Mouse (Mus musculus) heart, postnatal 14 days (tissue): ENCODE data around the gene Vwa5b2. TPM values are rescaled to one million over a fixed set of nuclear protein-coding genes. Genes with fewer than 3 reads are reported as not detected.

Source experiments
- DNase-seq, 2 experiments: peaks; one replicate each; pipeline ENCODE4 v3.0.0; 2021 to 2022
- intact Hi-C: fragments of 180-260 bp; cut with DNase I; formaldehyde crosslinking; loops from one replicate; pipeline ENCODE4 v1.15.1; 2025
- microRNA-seq, 2 experiments: library from miRNA; unstranded; fragments of <30 nt; microRNA quantifications; one replicate each; pipeline ENCODE4 v1.2.0; 2021 to 2022
- total RNA-seq, 2 experiments: library from RNA; stranded (reverse); gene quantifications; 2 replicates each; pipeline ENCODE4 v1.2.3; 2021

The Vwa5b2 gene
- total RNA-seq, 2 experiments from 2014 or later: not detected

GRCm38 (mm10) chr16:20651076-20651946 lies 62.0 kb downstream of the Vwa5b2 start, which contains the start of gene Psmd2:
Gene Psmd2, plus strand, starts transcription at chr16:20651652.
- intact Hi-C loops: loop anchor here (2.0 kb wide), 1 partner anchor 41 kb away; the partner anchor contains the start of genes Alg3, Eef1akmt4 and Gm49333

GRCm38 (mm10) chr16:20651947-20652310 lies 62.7 kb downstream of the Vwa5b2 start:
- no peak for DNase-seq
- intact Hi-C loops: loop anchor here (2.0 kb wide), 1 partner anchor 41 kb away; the partner anchor contains the start of genes Alg3, Eef1akmt4 and Gm49333

More at GRCm38 (mm10) chr16:20651076-20651946, 62.0 kb downstream of the Vwa5b2 start, which contains the start of gene Psmd2:
- peak; percentile 97 to 99 for DNase-seq

- intact Hi-C loops: no loop called here
- DNase-seq: no peak
Measured at GRCm38 (mm10) chr16:20653315-20653714, 64.0 kb downstream of the Vwa5b2 start.

Small RNA genes lying within 50 kb of the gene (microRNA-seq; reads per million reads assigned to microRNA genes)
- 3.2 to 279 reads per million in 2 experiments for gene Mir1224

Other genes starting within 250 kb of the Vwa5b2 start
- 10 to 100 TPM; 42.0 to 43.3 TPM for gene Abcc5, start 163.1 kb upstream of the Vwa5b2 start, total RNA-seq
- 10 to 100 TPM; 49.7 to 50.4 TPM for gene Eif2b5, start 90.7 kb upstream of the Vwa5b2 start, total RNA-seq
- gene Dvl3, start 72.5 kb upstream of the Vwa5b2 start, total RNA-seq: 10 to 100 TPM; 51.1 to 51.7 TPM
- 100 to 1,000 TPM; 218 to 220 TPM for gene Ap2m1, start 54.0 kb upstream of the Vwa5b2 start, total RNA-seq
- 10 to 100 TPM; 69.1 to 72.7 TPM for gene Abcf3, start 40.9 kb upstream of the Vwa5b2 start, total RNA-seq
- 1 to 10 TPM; 4.9 to 5.6 TPM for gene Eef1akmt4, start 22.1 kb downstream of the Vwa5b2 start, total RNA-seq
- gene Gm49333, start 22.1 kb downstream of the Vwa5b2 start, total RNA-seq: under 1 TPM in 1 of 2 experiments, not detected in 1; 0.29 TPM
- 10 to 100 TPM; 10.4 to 10.5 TPM for gene Alg3, start 22.3 kb downstream of the Vwa5b2 start, total RNA-seq
- gene Camk2n2, start 31.8 kb downstream of the Vwa5b2 start, total RNA-seq: under 1 TPM; 0.73 to 0.79 TPM
- gene Ece2, start 40.4 kb downstream of the Vwa5b2 start, total RNA-seq: under 1 TPM; 0.34 to 0.86 TPM
- 100 to 1,000 TPM; 191 to 193 TPM for gene Psmd2, start 62.2 kb downstream of the Vwa5b2 start, total RNA-seq
- 100 to 1,000 TPM; 329 to 343 TPM for gene Eif4g1, start 78.8 kb downstream of the Vwa5b2 start, total RNA-seq
- 10 to 100 TPM; 26.6 to 29.8 TPM for gene Fam131a, start 103.8 kb downstream of the Vwa5b2 start, total RNA-seq
- gene Polr2h, start 128.2 kb downstream of the Vwa5b2 start, total RNA-seq: 10 to 100 TPM; 10.2 TPM
- gene Clcn2, start 128.3 kb downstream of the Vwa5b2 start, total RNA-seq: 1 to 10 TPM; 2.2 to 2.4 TPM
- gene Chrd, start 143.7 kb downstream of the Vwa5b2 start, total RNA-seq: 1 to 10 TPM; 2.4 to 2.5 TPM
- gene Thpo, start 145.0 kb downstream of the Vwa5b2 start, total RNA-seq: under 1 TPM; 0.15 to 0.36 TPM